Mouse (Mus musculus): Measurements from ENCODE around the gene Egln2. TPM values are rescaled to one million over a fixed set of nuclear protein-coding genes. Genes with fewer than 3 reads are reported as not detected.

Gene Egln2
- 95.0 and 102 TPM in 2 replicates for polyA plus RNA-seq (2016; fragmentation: Nextera tagmentation; extraction: Ambion mirVana)

DNA sequence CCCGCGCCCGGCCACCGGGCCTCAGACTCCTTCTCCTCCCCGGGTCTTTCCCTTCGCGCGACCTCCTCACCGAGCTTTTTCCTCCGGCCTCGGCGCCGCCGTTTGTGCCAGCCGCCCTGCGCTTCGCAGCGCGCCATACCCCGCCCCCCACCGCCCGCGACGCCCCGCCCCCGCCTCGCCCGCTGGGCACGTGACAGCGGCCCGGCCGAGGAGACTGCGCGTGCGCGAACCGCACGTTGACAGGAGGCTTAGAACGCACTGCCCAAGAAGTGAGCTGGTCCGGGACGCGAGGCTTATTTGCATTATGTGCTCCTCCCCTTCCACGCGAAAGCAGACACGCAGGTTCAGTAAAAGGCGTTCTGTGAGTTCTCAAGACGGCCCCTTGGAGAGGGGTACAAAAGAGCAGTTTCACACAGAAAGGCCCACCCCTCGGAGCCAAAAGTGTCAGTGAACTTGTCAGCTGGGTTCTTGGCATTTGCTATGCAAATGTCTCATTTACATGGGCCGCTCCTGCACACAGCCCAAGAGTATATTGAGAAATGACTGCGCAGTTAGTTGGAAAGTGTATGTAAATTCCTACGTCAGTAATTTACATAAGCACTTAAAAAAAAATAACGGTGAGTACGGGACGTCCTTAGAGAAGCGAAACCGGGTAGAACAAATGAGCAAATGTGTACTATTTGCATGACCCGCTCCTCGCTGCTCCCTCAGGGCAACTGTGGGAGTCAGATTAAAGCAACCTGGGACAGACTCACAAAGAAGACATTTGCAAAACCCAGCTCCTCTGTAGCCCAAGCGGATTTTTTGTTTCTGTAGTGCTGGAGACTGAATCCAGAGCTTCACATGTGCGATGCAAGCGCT, at the start of gene Egln2:
Gene Egln2, minus strand, starts transcription at position 189 of the 861 bp plus-strand sequence.
- H3K9me3 ChIP-seq (replicated peaks), result no peaks in the 10 kb centered on the region
- H3K36me3 ChIP-seq, result peaks cover 41% of the 10 kb centered on the region
- H3K4me3 ChIP-seq, result peak within 1 kb of the TSS; percentile 69
- H3K9ac ChIP-seq, result peak within 1 kb of the TSS; percentile 91
- ATAC-seq (ENCODE audit: low FRiP score), result peak; percentile 83
- H3K27me3 ChIP-seq, result no peaks in the 10 kb centered on the region
- peak within 1 kb of the TSS; percentile 87 for H3K4me2 ChIP-seq (replicated peaks)
- H3K27ac ChIP-seq, result peak within 1 kb of the TSS; percentile 99
- H3K4me1 ChIP-seq, result peaks cover 48% of the 10 kb centered on the region
- WGBS, result 2% methylated on average over 52 of the region's 61 CpGs

DNA sequence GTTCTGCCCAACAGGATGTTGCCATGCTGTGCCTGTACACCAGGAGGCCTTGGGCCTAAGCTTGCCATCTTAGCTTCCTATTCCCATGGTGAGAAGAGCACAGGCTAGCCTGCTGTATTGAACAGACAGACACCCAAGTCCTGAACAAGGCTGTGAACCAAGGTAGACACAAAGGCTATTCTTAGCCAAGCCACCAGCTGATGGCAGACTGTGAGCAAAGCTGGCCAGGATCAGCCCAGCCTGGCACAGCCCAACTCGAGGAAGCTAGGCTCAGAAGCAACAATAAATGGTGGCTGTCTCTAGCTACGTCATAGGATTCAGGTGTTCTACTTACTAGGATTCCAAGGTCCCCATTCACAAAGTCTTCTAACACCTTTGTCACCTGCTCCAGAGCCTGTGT, 46.0 kb upstream of the Egln2 start:
- no peak overlapping the region for H3K4me3 ChIP-seq
- H3K4me1 ChIP-seq, result no peaks in the 10 kb centered on the region
- H3K27me3 ChIP-seq, result no peaks in the 10 kb centered on the region
- no peaks in the 10 kb centered on the region for H3K9me3 ChIP-seq (replicated peaks)
- no peak overlapping the region for H3K27ac ChIP-seq
- H3K4me2 ChIP-seq (replicated peaks), result no peak overlapping the region
- no peak overlapping the region for H3K9ac ChIP-seq
- 91% methylated on average over 2 of the region's 2 CpGs for WGBS
- no peak for ATAC-seq (ENCODE audit: low FRiP score)
- H3K36me3 ChIP-seq, result peaks cover 73% of the 10 kb centered on the region

- Histone ChIP-seq H3K36me3 (peaks cover 58% of the 10 kb centered on the region), H3K4me3 (no peak overlapping the region), H3K27ac (no peak overlapping the region), H3K4me1 (no peaks in the 10 kb centered on the region), H3K27me3 (no peaks in the 10 kb centered on the region), H3K9ac (no peak overlapping the region), H3K4me2 (replicated peaks) (no peak overlapping the region), H3K9me3 (replicated peaks) (no peaks in the 10 kb centered on the region)
- ATAC-seq (ENCODE audit: low FRiP score), result no peak
- WGBS, result 94% methylated on average over 8 of the region's 8 CpGs
Observed at GRCm38 (mm10) chr7:27203730-27204449, 37.3 kb upstream of the Egln2 start.

GRCm38 (mm10) chr7:27198779-27199178, 32.2 kb upstream of the Egln2 start:
- no peak overlapping the region for H3K4me2 ChIP-seq (replicated peaks)
- WGBS, result 95% methylated on average over 8 of the region's 8 CpGs
- H3K4me3 ChIP-seq, result no peak overlapping the region
- no peaks in the 10 kb centered on the region for H3K27me3 ChIP-seq
- ATAC-seq (ENCODE audit: low FRiP score), result no peak
- peaks cover 30% of the 10 kb centered on the region for H3K36me3 ChIP-seq
- no peaks in the 10 kb centered on the region for H3K9me3 ChIP-seq (replicated peaks)
- H3K9ac ChIP-seq, result no peak overlapping the region
- H3K27ac ChIP-seq, result no peak overlapping the region
- H3K4me1 ChIP-seq, result peaks cover 15% of the 10 kb centered on the region

- Histone ChIP-seq H3K9me3 (replicated peaks) (no peaks in the 10 kb centered on the region), H3K27me3 (no peaks in the 10 kb centered on the region), H3K4me1 (peaks cover 19% of the 10 kb centered on the region), H3K4me2 (replicated peaks) (no peak overlapping the region), H3K27ac (no peak overlapping the region), H3K36me3 (peaks cover 30% of the 10 kb centered on the region), H3K4me3 (no peak overlapping the region), H3K9ac (no peak overlapping the region)
- ATAC-seq (ENCODE audit: low FRiP score), result no peak
Observed at GRCm38 (mm10) chr7:27198355-27198754, 31.8 kb upstream of the Egln2 start.

GRCm38 (mm10) chr7:27197634-27198033, 31.0 kb upstream of the Egln2 start:
- WGBS, result 91% methylated on average over 8 of the region's 8 CpGs
- Histone ChIP-seq H3K27me3 (no peaks in the 10 kb centered on the region), H3K36me3 (peaks cover 30% of the 10 kb centered on the region), H3K4me1 (peaks cover 21% of the 10 kb centered on the region), H3K27ac (no peak overlapping the region), H3K9me3 (replicated peaks) (no peaks in the 10 kb centered on the region), H3K4me2 (replicated peaks) (no peak overlapping the region), H3K4me3 (no peak overlapping the region), H3K9ac (no peak overlapping the region)
- ATAC-seq (ENCODE audit: low FRiP score), result no peak

GRCm38 (mm10) chr7:27197136-27197535, 30.5 kb upstream of the Egln2 start:
- Histone ChIP-seq H3K4me2 (replicated peaks) (no peak overlapping the region), H3K9ac (no peak overlapping the region), H3K36me3 (peaks cover 30% of the 10 kb centered on the region), H3K4me1 (peaks cover 21% of the 10 kb centered on the region), H3K9me3 (replicated peaks) (no peaks in the 10 kb centered on the region), H3K4me3 (no peak overlapping the region), H3K27me3 (no peaks in the 10 kb centered on the region), H3K27ac (no peak overlapping the region)
- 72% methylated on average over 3 of the region's 3 CpGs for WGBS
- ATAC-seq (ENCODE audit: low FRiP score), result no peak

GRCm38 (mm10) chr7:27195681-27196611, 29.3 kb upstream of the Egln2 start, which contains the start of the genes BC024978 and Snrpa:
Gene BC024978 (plus strand): TSS chr7:27195781.
Gene Snrpa (minus strand): TSS chr7:27196271.
- H3K4me3 ChIP-seq, result peak within 1 kb of the TSS; percentile 85
- WGBS, result 1% methylated on average over 64 of the region's 64 CpGs

DNA sequence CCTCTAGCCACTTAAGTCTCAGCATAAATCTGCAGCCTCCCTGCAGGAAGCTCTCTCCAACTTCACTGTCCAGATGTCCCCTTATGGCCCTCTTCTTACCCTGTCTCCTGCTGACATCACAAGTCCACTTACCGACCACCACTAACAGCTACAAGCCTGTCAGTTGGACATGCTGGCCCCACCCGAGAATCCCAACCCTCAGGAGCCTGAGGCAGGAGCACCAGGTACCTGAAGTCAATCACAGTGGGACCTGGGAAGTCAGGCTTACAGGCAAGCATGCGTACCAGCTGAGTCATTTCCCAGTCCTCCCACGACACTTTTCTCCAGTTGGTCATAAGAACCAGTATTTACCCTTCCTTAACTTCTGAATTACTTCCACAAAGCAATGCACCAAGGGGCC, 27.1 kb upstream of the Egln2 start:
- no peak for ATAC-seq (ENCODE audit: low FRiP score)
- peak overlapping the region; percentile 25 for H3K4me2 ChIP-seq (replicated peaks)

More at GRCm38 (mm10) chr7:27195681-27196611, 29.3 kb upstream of the Egln2 start, which contains the start of the genes BC024978 and Snrpa:
- Histone ChIP-seq H3K36me3 (peaks cover 34% of the 10 kb centered on the region), H3K9ac (peak within 1 kb of the TSS; percentile 85), H3K4me1 (peaks cover 21% of the 10 kb centered on the region), H3K4me2 (replicated peaks) (peak within 1 kb of the TSS; percentile 91), H3K27ac (peak within 1 kb of the TSS; percentile 97), H3K27me3 (no peaks in the 10 kb centered on the region), H3K9me3 (replicated peaks) (no peaks in the 10 kb centered on the region)
- peak; percentile 99 for ATAC-seq (ENCODE audit: low FRiP score)

DNA sequence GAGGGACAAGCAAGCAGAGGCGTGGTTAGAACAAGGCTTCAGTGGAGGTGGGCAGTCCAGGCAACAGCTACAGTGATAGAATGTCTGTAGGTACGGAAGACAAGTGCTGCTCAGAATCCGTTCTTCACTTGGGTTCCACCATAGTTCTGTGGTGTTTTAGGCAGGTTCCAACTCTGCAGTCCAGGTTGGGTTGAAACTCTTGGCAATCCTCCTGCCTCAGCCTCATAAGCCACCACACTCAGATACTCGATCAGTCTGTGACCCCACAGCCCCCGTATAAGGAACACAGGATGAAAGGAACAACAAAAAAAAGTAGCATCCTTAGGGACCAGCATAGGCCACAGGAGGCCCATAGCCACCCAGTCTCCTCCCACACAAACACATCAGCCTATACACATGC, 25.8 kb upstream of the Egln2 start:
- no peak for ATAC-seq (ENCODE audit: low FRiP score)
- Histone ChIP-seq H3K27me3 (no peaks in the 10 kb centered on the region), H3K9me3 (replicated peaks) (no peaks in the 10 kb centered on the region), H3K9ac (no peak overlapping the region), H3K36me3 (peaks cover 66% of the 10 kb centered on the region), H3K4me2 (replicated peaks) (no peak overlapping the region), H3K4me1 (peaks cover 21% of the 10 kb centered on the region), H3K27ac (no peak overlapping the region), H3K4me3 (no peak overlapping the region)
- WGBS, result 95% methylated on average over 5 of the region's 5 CpGs

More for the DNA sequence above, 27.1 kb upstream of the Egln2 start:
- Histone ChIP-seq H3K4me1 (peaks cover 21% of the 10 kb centered on the region), H3K27me3 (no peaks in the 10 kb centered on the region), H3K4me3 (no peak overlapping the region), H3K9ac (peak overlapping the region; percentile 18; the same call in 1 of the 2 replicates), H3K9me3 (replicated peaks) (no peaks in the 10 kb centered on the region), H3K27ac (no peak overlapping the region), H3K36me3 (peaks cover 53% of the 10 kb centered on the region)
- 91% methylated on average over 4 of the region's 4 CpGs for WGBS

DNA sequence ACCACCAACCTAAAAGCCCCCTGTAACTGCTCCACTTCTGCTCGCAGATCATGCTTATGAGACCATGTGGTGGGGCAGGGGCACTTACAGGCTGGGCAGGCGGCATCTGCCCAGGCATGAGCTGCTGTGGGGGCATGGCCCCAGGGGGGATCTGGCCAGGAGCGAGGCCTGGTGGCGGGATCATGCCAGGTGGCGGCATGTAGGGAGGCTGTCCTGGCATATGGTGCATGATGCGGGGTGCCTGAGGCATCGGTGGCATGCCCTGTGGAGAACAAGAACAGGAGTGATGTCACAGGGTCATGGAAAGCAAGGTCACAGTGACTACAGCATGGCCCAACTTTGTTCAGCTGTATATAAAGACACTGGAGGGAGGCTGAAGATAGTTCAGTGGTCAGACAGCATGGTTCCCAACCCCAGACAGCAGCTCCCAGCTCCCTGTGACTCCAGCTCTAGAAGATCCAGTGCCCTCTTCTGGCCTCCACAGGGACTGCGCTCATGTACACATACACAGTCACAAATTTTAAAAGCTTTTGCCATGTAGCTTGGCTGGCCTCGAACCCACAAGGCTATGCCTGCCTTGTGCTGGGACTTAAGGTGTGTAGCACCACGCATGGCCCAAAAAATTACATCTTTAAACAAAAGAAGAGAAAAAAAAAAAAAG, 22.8 kb upstream of the Egln2 start:
- Histone ChIP-seq H3K27ac (no peak overlapping the region), H3K4me1 (peaks cover 10% of the 10 kb centered on the region), H3K9ac (no peak overlapping the region), H3K4me3 (no peak overlapping the region), H3K9me3 (replicated peaks) (no peaks in the 10 kb centered on the region), H3K36me3 (peaks cover 96% of the 10 kb centered on the region), H3K4me2 (replicated peaks) (no peak overlapping the region), H3K27me3 (no peaks in the 10 kb centered on the region)
- 93% methylated on average over 10 of the region's 10 CpGs for WGBS
- ATAC-seq (ENCODE audit: low FRiP score), result peak; percentile 47; the same call in 1 of the 2 replicates
